Mouse (Mus musculus) cortical plate, adult 2 months (tissue): Measurements from ENCODE around the gene Ust.

Experiments used
- CTCF ChIP-seq: fragments of 200-500 bp; IDR thresholded peaks from 2 replicates; pipeline ENCODE4 v1.5.1; 2011; ENCODE audit warnings: mild to moderate bottlenecking, control low read depth, low read length; ENCODE audit not compliant: insufficient read depth; ENCODE audit errors: extremely low read depth
- POLR2A ChIP-seq: fragments of 200-500 bp; IDR thresholded peaks from 2 replicates; pipeline ENCODE4 v1.6.1; 2011; ENCODE audit warnings: mild to moderate bottlenecking, low read length, control low read depth; ENCODE audit not compliant: insufficient read depth; ENCODE audit errors: extremely low read depth

DNA sequence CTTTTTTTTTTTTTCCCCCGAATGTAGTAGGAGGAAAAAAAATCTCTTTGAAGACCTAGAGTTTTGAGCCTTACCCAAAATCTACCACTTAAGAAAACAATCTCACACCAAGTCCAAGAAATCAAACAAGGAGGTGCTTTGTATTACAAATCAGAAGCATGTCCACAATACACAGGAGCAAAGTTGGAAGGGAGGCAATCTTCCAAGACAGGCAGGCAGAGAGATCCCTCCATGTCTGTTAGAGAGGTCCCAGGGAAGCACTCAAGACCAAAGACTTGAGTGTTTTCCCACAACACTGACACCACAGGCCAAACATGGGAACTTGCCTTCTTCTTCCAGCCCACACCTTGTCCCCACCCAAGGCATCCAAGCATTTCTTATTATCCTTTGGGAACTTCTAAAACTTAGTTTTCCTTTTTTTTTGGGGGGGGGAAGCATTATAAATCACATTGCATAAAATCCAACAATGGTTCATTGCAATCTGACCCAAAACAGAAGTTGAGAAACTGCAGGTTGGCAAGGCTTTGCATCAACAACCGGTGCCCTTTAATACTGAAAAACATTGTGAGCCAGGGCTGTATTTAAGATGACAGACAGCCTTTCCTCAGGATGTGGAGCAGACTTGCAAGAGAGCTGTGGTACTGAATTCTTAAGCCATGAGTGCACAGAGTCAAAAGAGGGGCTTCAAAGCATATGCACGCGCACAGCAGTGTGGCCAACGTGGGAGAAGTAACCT is 49.8 kb downstream of the Ust start:
- no peak for TF ChIP-seq POLR2A
- TF ChIP-seq CTCF: no peak
